15 mouse cellular contexts compared by ENCODE assay signal in genomic region chr2:171735061-171735490, GRCm38 (mm10).
DNase-seq lines count a peak whose midpoint lies in the region; ATAC-seq and TF ChIP-seq lines count a peak whose summit lies in the region.
"Had no signal": no experiment of that assay in that cellular context is flagged by ENCODE, and none has a peak within 500 bp of the region (broad histone marks: within the 10 kb centered on the region; RNA-seq: fewer than 3 reads in every experiment).

No protein-coding gene starts in this region.

- no peaks in the 10 kb centered on the region for H3K36me3 ChIP-seq in hindbrain, embryonic 14.5 days (replicated peaks; ENCODE audit: control insufficient read depth, insufficient read depth)
- no peaks in the 10 kb centered on the region for H3K36me3 ChIP-seq in hindbrain, postnatal 0 days (ENCODE audit: insufficient read depth, low read length)
- H3K36me3 ChIP-seq in intestine, postnatal 0 days (ENCODE audit: control insufficient read depth, insufficient read depth) = no peaks in the 10 kb centered on the region
- no peaks in the 10 kb centered on the region for H3K36me3 ChIP-seq in myocyte (ENCODE audit: control insufficient read depth, insufficient read depth)
- H3K36me3 ChIP-seq: forebrain, embryonic 10.5 days had no signal

- no peak overlapping the region for H3K4me3 ChIP-seq in hindbrain, embryonic 14.5 days (replicated peaks; ENCODE audit: low read length)
- no peak overlapping the region for H3K4me3 ChIP-seq in hindbrain, postnatal 0 days (ENCODE audit: low read length)
- H3K4me3 ChIP-seq in intestine, postnatal 0 days (ENCODE audit: low read depth, low read length) = no peak overlapping the region
- H3K4me3 ChIP-seq in myocyte = no peak overlapping the region
- H3K4me3 ChIP-seq in layer of hippocampus, adult 2 months = no peak overlapping the region
- H3K4me3 ChIP-seq: forebrain, embryonic 10.5 days had no signal

- no peaks in the 10 kb centered on the region for H3K4me1 ChIP-seq in hindbrain, embryonic 14.5 days (replicated peaks; ENCODE audit: control insufficient read depth, insufficient read depth, low read length)
- no peaks in the 10 kb centered on the region for H3K4me1 ChIP-seq in hindbrain, postnatal 0 days (ENCODE audit: insufficient read depth, low read length)
- no peaks in the 10 kb centered on the region; the same call in 1 of the 2 replicates for H3K4me1 ChIP-seq in intestine, postnatal 0 days (replicated peaks; ENCODE audit: control insufficient read depth, insufficient read depth, low read length)

- no peak for TF ChIP-seq POLR2A in myocyte (IDR thresholded peaks at IDR 0.05; ENCODE audit: insufficient read length, low read depth)

- H3K27ac ChIP-seq in hindbrain, embryonic 14.5 days = peak overlapping the region; percentile 7; the same call in 1 of the 2 replicates
- no peak overlapping the region for H3K27ac ChIP-seq in hindbrain, postnatal 0 days
- H3K27ac ChIP-seq in intestine, postnatal 0 days (ENCODE audit: low read depth, low read length) = no peak overlapping the region
- H3K27ac ChIP-seq in layer of hippocampus, adult 2 months = no peak overlapping the region
- H3K27ac ChIP-seq: forebrain, embryonic 10.5 days had no signal

- no peak overlapping the region for H3K4me2 ChIP-seq in hindbrain, embryonic 14.5 days (replicated peaks)
- H3K4me2 ChIP-seq in hindbrain, postnatal 0 days (ENCODE audit: low read depth, low read length) = no peak overlapping the region
- peak overlapping the region; percentile 35 for H3K4me2 ChIP-seq in intestine, postnatal 0 days (replicated peaks; ENCODE audit: low read depth)
- H3K4me2 ChIP-seq in myocyte (ENCODE audit: low read depth) = peak overlapping the region; percentile 18

- TF ChIP-seq CTCF in hindbrain, postnatal 0 days (IDR thresholded peaks at IDR 0.05; ENCODE audit: low read depth) = no peak
- TF ChIP-seq CTCF in intestine, postnatal 0 days (IDR thresholded peaks at IDR 0.05; ENCODE audit: low read depth) = no peak
- no peak for TF ChIP-seq CTCF in layer of hippocampus, adult 2 months (conservative IDR thresholded peaks at IDR 0.05)

- no peak for ATAC-seq in hindbrain, embryonic 14.5 days (ENCODE audit: low FRiP score)
- ATAC-seq in hindbrain, postnatal 0 days = no peak
- ATAC-seq in intestine, postnatal 0 days = peak; percentile 79
- ATAC-seq: hindbrain, embryonic 16.5 days had no signal

- WGBS in hindbrain, embryonic 14.5 days = 82% methylated on average over 14 of the region's 14 CpGs
- 80% methylated on average over 14 of the region's 14 CpGs for WGBS in hindbrain, postnatal 0 days
- WGBS in intestine, postnatal 0 days = 26% methylated on average over 14 of the region's 14 CpGs

- no peaks in the 10 kb centered on the region for H3K27me3 ChIP-seq in hindbrain, embryonic 14.5 days (ENCODE audit: control insufficient read depth, insufficient read depth, low read length)
- H3K27me3 ChIP-seq in hindbrain, postnatal 0 days (ENCODE audit: insufficient read depth, low read length) = no peaks in the 10 kb centered on the region
- H3K27me3 ChIP-seq in intestine, postnatal 0 days (replicated peaks; ENCODE audit: control insufficient read depth, insufficient read depth, low read length) = no peaks in the 10 kb centered on the region; the same call in none of the 2 replicates
- H3K27me3 ChIP-seq in myocyte (ENCODE audit: control insufficient read depth, insufficient read depth, insufficient read length) = no peaks in the 10 kb centered on the region

- no peaks in the 10 kb centered on the region for H3K79me2 ChIP-seq in myocyte (ENCODE audit: control insufficient read depth, insufficient read depth)

- H3K9me3 ChIP-seq in hindbrain, embryonic 14.5 days (ENCODE audit: control insufficient read depth, low read length) = no peaks in the 10 kb centered on the region
- no peaks in the 10 kb centered on the region for H3K9me3 ChIP-seq in hindbrain, postnatal 0 days (ENCODE audit: low read length)
- H3K9me3 ChIP-seq in intestine, postnatal 0 days (ENCODE audit: control insufficient read depth) = no peaks in the 10 kb centered on the region
- H3K9me3 ChIP-seq: forebrain, embryonic 10.5 days had no signal

- H3ac ChIP-seq in myocyte (ENCODE audit: control insufficient read depth, insufficient read length) = no peak overlapping the region

- no peak for DNase-seq in hindbrain, embryonic 14.5 days (ENCODE audit: low spot score)
- no peak for DNase-seq in hindbrain, postnatal 0 days (ENCODE audit: low spot score)
- peak; percentile 51 for DNase-seq in embryo, embryonic 10.5 days (ENCODE audit: low spot score)
- DNase-seq in adrenal gland, adult 18-20 months (ENCODE audit: low spot score in 2 of 2) = no peak
- DNase-seq in adrenal gland, adult 2 months = no peak
- no peak for DNase-seq in layer of hippocampus, adult 2 months (ENCODE audit: low spot score in 2 of 2)
- DNase-seq: adrenal gland, adult 8-10 months; cerebellum, adult 8-10 months; heart, adult 18-20 months; heart, postnatal 10 days; thymus, adult 2 months had no signal

- no peak overlapping the region for H3K9ac ChIP-seq in hindbrain, embryonic 14.5 days
- H3K9ac ChIP-seq in hindbrain, postnatal 0 days (replicated peaks; ENCODE audit: low read length) = no peak overlapping the region
- no peak overlapping the region for H3K9ac ChIP-seq in intestine, postnatal 0 days (ENCODE audit: low read depth, low read length)

TF ChIP-seq in myocyte, 11 proteins besides CTCF, POLR2A, EP300 and RAD21:
- no peak for TF ChIP-seq E2F4 (IDR thresholded peaks at IDR 0.05; ENCODE audit: insufficient read depth)
- TF ChIP-seq REST (IDR thresholded peaks at IDR 0.05; ENCODE audit: insufficient read depth, insufficient read length) = no peak
- no peak for TF ChIP-seq CEBPB (IDR thresholded peaks at IDR 0.05; ENCODE audit: insufficient read depth, poor library complexity, severe bottlenecking)
- TF ChIP-seq TCF12 (IDR thresholded peaks at IDR 0.05; ENCODE audit: insufficient read depth, poor library complexity, severe bottlenecking) = no peak

Comparison
In these comparisons a context has a peak if more than half of its experiments do, and no peak if none do; other contexts are left out.
1. H3K4me2 ChIP-seq: peak in intestine, postnatal 0 days (single experiment) and myocyte (single experiment); none in hindbrain, embryonic 14.5 days (single experiment) and hindbrain, postnatal 0 days (single experiment).